Mouse (Mus musculus): ENCODE measurements at regions not wholly inside any gene's neighbourhood (a gene's known extent, or its start where the extent isn't known, plus 50 kb on each side); places are given as distances from the start of the nearest gene placed in this dataset.

GRCm38 (mm10) chr10:117493091-117493823 is 113.4 kb upstream of the Cpsf6 start:
- ChIA-PET CTCF (no interaction called here), POLR2A (no interaction called here)
- H3K27me3 ChIP-seq, result no peaks in the 10 kb centered on the region
- DNase-seq (ENCODE audit: low read depth, low spot score) (no peak), ATAC-seq (no peak)
- in situ Hi-C loops (cut with MboI; ENCODE audit: low pct_unique_long_range_greater_than_20kb), result no loop called here
- TF ChIP-seq CTCF (IDR thresholded peaks at IDR 0.05), result no peak

DNA sequence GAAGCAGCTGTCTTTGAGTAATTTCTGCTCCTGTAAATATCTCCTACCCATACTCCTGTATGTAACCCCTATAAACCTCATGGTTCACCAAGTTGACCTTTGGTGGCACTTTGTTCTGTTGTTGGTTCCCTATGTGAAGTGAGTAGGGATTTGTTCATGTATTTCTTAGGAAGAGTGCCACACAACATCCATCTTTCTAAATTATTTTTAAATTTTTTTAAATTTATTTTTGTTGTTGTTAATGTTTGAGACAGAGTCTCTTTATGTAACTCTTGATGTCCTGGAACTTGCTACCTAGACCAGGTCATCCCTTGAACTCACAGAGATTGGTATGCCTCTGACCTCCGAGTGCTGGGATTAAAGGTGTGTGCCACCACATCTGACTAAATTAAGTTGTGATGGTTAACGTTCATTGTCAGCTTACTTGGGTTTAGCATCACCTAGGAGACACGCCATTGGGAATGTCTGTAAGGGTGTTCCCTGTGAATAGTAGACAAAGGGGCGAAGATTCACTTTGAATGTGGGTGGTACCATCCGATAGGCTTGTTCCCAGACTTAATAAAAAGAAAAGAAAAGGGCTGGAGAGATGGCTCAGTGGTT is 112.7 kb upstream of the Cpsf6 start:
- ChIA-PET POLR2A (no interaction called here), CTCF (interaction anchor here (0.9 kb wide), 1 partner anchor 56 kb away, joined by 3 read pairs; no protein-coding TSS in a partner anchor)
- in situ Hi-C loops (cut with MboI; ENCODE audit: low pct_unique_long_range_greater_than_20kb), result no loop called here

DNA sequence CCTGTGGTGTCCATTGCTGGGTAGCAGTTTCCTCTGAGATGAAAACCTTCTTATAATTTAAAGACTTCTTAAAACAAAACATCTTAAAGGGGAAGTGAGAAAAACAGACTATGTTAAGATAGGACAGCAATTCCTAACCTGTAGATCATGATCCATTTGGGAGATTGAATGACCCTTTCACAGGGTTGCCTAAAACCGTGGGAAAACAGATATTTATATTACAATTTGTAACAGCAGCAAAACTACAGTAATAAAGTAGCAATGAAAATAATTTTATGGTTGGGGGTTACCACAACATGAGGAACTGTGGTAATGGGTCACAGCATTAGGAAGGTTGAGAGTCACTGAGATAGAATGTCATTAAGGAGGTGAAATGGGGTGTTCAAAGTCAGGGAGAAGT is 111.9 kb upstream of the Cpsf6 start:
- in situ Hi-C loops (cut with MboI; ENCODE audit: low pct_unique_long_range_greater_than_20kb), result no loop called here
- no peaks in the 10 kb centered on the region for H3K27me3 ChIP-seq
- TF ChIP-seq CTCF (IDR thresholded peaks at IDR 0.05), result no peak
- CTCF ChIA-PET, result interaction anchor here (0.9 kb wide), 1 partner anchor 57 kb away, joined by 3 read pairs; no protein-coding TSS in a partner anchor
- no peak for ATAC-seq
- no peak for DNase-seq (ENCODE audit: low read depth, low spot score)
- POLR2A ChIA-PET, result no interaction called here

More for the DNA sequence above, 112.7 kb upstream of the Cpsf6 start:
- H3K27me3 ChIP-seq, result no peaks in the 10 kb centered on the region
- no peak for TF ChIP-seq CTCF (IDR thresholded peaks at IDR 0.05)
- ATAC-seq, result no peak
- no peak for DNase-seq (ENCODE audit: low read depth, low spot score)

DNA sequence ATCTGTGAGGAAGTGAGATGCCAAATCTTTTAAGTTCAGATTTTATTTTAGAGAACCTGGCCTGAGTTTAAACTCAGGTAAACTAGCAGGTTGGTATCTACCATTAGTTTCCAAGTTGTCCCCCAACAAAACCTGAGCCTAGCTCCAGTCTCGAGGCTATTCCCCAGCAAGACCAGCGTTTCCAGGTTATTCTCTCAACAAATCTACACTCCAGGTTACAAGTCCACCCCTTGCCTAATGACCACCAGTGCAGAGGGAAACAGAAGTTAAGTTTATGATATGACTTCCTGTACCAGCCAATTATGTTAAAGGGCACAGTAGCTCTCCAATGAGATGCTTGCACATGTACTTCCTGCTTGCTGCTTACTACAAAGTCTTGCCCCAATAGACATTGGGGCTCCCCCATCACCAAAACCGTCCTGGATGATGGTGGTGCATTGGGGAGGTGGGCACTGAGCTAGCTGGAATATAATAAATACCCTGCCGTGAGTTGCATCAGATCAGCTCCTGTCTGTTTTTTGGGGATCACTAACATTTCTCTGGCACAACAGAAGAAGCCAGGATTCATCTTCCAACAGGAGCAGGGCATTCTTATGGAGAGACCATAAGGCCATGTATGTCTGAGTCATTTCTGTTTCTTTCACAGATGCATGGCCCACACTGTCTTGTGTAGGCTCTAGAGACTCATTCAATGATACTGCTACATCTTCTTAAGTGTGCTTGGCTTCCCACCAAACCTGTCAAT is 111.2 kb upstream of the Cpsf6 start:
- DNase-seq (ENCODE audit: low read depth, low spot score) (no peak), ATAC-seq (no peak)
- ChIA-PET CTCF (no interaction called here), POLR2A (no interaction called here)
- TF ChIP-seq CTCF (IDR thresholded peaks at IDR 0.05), result no peak
- in situ Hi-C loops (cut with MboI; ENCODE audit: low pct_unique_long_range_greater_than_20kb), result no loop called here
- no peaks in the 10 kb centered on the region for H3K27me3 ChIP-seq

DNA sequence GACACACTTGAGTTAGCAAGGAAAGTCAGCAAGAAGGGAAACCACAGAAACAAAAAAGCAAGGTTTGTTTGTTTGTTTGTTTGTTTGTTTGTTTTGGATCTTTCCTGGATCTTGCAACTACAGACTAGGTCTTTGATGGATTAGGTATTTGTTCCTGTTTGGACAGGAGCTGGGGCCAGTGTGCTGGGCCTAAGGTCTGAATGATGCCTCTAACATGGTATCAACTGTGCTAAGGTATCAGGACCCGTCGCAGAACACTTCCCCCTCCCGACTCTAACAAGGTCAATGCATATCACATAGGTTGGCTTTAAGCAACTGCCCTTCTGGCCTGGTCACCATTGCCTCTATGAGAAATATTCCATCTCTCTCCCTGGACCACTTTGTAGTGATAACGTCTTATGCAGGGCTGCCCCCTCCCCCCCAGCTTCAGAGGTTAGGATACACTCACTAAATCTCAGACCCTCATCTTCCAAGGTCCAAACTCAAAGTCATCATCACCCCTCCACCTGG is 103.3 kb upstream of the Cpsf6 start:
- ChIA-PET CTCF (interaction anchor here (1.2 kb wide), 1 partner anchor 28 kb away, joined by 5 read pairs; no protein-coding TSS in a partner anchor), POLR2A (no interaction called here)
- DNase-seq (ENCODE audit: low read depth, low spot score) (no peak), ATAC-seq (no peak)
- H3K27me3 ChIP-seq, result no peaks in the 10 kb centered on the region
- TF ChIP-seq CTCF (IDR thresholded peaks at IDR 0.05), result no peak
- in situ Hi-C loops (cut with MboI; ENCODE audit: low pct_unique_long_range_greater_than_20kb), result no loop called here

DNA sequence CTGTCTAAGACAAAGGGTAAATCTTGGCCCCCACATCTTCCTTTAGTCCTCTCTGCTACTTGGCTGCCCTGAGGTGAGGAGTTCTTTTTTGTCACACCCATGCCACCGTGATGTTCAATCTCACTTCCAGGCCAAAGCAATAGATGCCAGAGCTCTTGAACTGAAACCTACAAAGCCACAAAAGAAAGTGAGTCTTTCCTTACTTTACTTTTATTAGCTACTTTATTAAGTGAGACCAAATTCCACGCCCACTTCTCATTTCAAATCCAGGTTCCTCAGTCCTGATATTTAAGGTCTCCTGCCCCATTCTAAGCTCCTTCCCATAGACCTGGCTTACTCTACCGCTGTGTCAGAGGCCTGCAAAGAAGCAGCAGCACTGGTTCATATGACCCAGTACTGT is 102.5 kb upstream of the Cpsf6 start:
- no peaks in the 10 kb centered on the region for H3K27me3 ChIP-seq
- no peak for TF ChIP-seq CTCF (IDR thresholded peaks at IDR 0.05)
- CTCF ChIA-PET, result interaction anchor here (1.1 to 1.2 kb wide), 2 partner anchors 12 to 27 kb away, joined by 3 to 5 read pairs; no protein-coding TSS in a partner anchor
- POLR2A ChIA-PET, result no interaction called here
- DNase-seq (ENCODE audit: low read depth, low spot score) (no peak), ATAC-seq (no peak)
- in situ Hi-C loops (cut with MboI; ENCODE audit: low pct_unique_long_range_greater_than_20kb), result no loop called here

DNA sequence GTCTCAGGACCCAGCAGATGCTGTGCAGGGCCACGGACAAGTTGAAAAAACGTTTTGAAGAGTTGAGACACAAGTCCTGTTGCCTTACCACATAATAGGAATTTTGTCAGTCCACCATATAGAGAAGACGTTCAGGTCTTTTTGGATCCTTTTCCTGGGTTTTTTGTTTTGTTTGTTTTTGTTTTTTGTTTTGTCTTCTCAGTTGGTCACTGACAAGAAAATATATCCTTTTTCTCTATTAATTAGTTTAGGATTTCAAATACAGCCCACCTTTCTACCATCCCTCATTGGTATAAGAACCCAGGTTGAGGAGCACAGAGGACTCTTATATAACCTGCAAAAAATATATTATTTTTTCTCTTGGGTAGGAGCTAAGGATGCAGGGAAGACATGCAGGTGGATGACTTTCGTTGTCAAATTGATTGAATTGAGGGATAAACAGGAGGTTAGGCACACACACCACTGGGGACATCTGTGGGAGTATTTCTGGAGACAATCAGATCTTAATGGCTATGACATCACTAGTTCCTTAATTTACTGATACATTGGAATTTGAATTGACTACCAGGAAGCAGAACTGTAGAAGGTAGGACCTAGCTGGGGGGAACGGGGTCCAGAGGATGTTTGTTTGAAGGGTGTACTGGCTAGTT is 101.7 kb upstream of the Cpsf6 start:
- POLR2A ChIA-PET, result no interaction called here
- CTCF ChIA-PET, result interaction anchor here (1.1 to 1.2 kb wide), 2 partner anchors 11 to 27 kb away, joined by 3 to 5 read pairs; no protein-coding TSS in a partner anchor
- DNase-seq (ENCODE audit: low read depth, low spot score) (no peak), ATAC-seq (no peak)
- no peak for TF ChIP-seq CTCF (IDR thresholded peaks at IDR 0.05)
- H3K27me3 ChIP-seq, result no peaks in the 10 kb centered on the region
- in situ Hi-C loops (cut with MboI; ENCODE audit: low pct_unique_long_range_greater_than_20kb), result no loop called here

DNA sequence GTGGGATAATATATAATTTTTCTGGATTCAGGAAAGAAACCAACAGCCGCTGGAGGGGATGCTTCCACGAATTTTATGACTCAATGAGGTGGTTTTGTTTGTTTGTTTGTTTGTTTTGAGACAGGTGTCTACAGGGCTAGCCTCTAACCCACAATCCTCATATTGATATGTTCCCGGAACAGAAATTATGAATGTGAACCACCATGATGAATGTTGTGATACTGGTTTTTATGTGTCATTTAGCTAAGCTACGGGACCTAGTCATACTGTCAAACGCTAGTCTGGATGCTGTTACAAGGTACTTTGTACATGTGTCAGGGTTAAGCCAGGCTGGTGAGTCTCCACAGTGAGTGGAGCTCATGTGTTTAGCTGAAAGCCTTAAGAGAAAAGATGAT is 100.6 kb upstream of the Cpsf6 start:
- POLR2A ChIA-PET, result no interaction called here

GRCm38 (mm10) chr10:117479721-117480455 is 100.1 kb upstream of the Cpsf6 start:
- POLR2A ChIA-PET, result no interaction called here
- CTCF ChIA-PET, result no interaction called here
- no peaks in the 10 kb centered on the region for H3K27me3 ChIP-seq
- DNase-seq (ENCODE audit: low read depth, low spot score) (no peak), ATAC-seq (no peak)
- no peak for TF ChIP-seq CTCF (IDR thresholded peaks at IDR 0.05)
- in situ Hi-C loops (cut with MboI; ENCODE audit: low pct_unique_long_range_greater_than_20kb), result no loop called here

More for the DNA sequence above, 100.6 kb upstream of the Cpsf6 start:
- CTCF ChIA-PET, result no interaction called here
- no peak for TF ChIP-seq CTCF (IDR thresholded peaks at IDR 0.05)
- DNase-seq (ENCODE audit: low read depth, low spot score) (no peak), ATAC-seq (no peak)
- no peaks in the 10 kb centered on the region for H3K27me3 ChIP-seq
- in situ Hi-C loops (cut with MboI; ENCODE audit: low pct_unique_long_range_greater_than_20kb), result no loop called here

DNA sequence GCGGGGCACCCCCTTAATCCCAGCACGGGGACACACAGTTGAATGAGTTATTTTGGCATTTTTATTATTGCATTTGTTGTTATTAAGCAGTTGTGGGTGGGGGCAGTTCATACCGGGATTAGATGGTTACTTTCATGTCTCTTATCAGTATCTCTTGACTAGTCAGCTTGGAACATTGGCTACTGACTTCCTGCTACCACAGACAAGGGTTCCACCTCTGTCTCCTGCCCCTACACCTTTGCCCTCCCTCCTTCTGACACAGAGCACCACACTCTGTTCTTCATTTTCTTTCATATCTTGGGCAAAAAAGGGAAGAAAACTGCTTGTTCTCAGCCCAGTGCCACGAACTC is 99.1 kb upstream of the Cpsf6 start:
- POLR2A ChIA-PET, result no interaction called here
- no peaks in the 10 kb centered on the region for H3K27me3 ChIP-seq
- TF ChIP-seq CTCF (IDR thresholded peaks at IDR 0.05), result no peak
- CTCF ChIA-PET, result no interaction called here
- DNase-seq (ENCODE audit: low read depth, low spot score) (no peak), ATAC-seq (no peak)
- in situ Hi-C loops (cut with MboI; ENCODE audit: low pct_unique_long_range_greater_than_20kb), result no loop called here
